Mouse (Mus musculus) CH12.LX (cell line): ENCODE measurements at regions not wholly inside any gene's neighbourhood (a gene's known extent, or its start where the extent isn't known, plus 50 kb on each side); places are given as distances from the start of the nearest gene placed in this dataset.

Source experiments
- DNase-seq: peaks from one replicate; pipeline ENCODE4 v3.0.0-alpha.2; 2013; ENCODE audit errors: extremely low read depth
- H3K27ac ChIP-seq: 2 replicates; pipeline ENCODE4 v1.5.1; 2012; ENCODE audit warnings: low read depth, mild to moderate bottlenecking, control low read depth, moderate library complexity; ENCODE audit not compliant: insufficient read depth
- H3K27me3 ChIP-seq: replicated peaks from 2 replicates; pipeline ENCODE3; 2012; ENCODE audit warnings: inconsistent platforms
- H3K36me3 ChIP-seq, 2 experiments: replicated peaks in 1 of 2; 2 replicates each; pipeline versions ENCODE3 to v1.6.1; 2012; ENCODE audit warnings: inconsistent platforms in 1 of 2, low read length in 1 of 2, mild to moderate bottlenecking in 1 of 2, mixed read lengths in 1 of 2, moderate library complexity in 1 of 2; ENCODE audit not compliant: control insufficient read depth in 1 of 2, insufficient read depth in 1 of 2
- H3K4me1 ChIP-seq, 2 experiments: 2 replicates each; pipeline ENCODE4 v1.6.1; 2012; ENCODE audit warnings: inconsistent platforms in 1 of 2, moderate library complexity in 1 of 2; ENCODE audit not compliant: insufficient read depth in 2 of 2, control insufficient read depth in 1 of 2
- H3K4me2 ChIP-seq: 2 replicates; pipeline ENCODE4 v1.6.1; 2012; ENCODE audit warnings: low read depth, mild to moderate bottlenecking, control low read depth; ENCODE audit not compliant: poor library complexity, insufficient read depth, severe bottlenecking
- H3K4me3 ChIP-seq, 3 experiments: fragments of 150-350 bp in 1 of 3; sonication (generic) in 1 of 3; replicated peaks in 1 of 3; 2 replicates each; pipeline versions ENCODE3 to v1.5.1; 2011 to 2012; ENCODE audit warnings: low read depth in 2 of 3, low read length in 2 of 3, mild to moderate bottlenecking in 2 of 3, moderate library complexity in 2 of 3, control low read depth in 1 of 3, improper control_type of control experiment in 1 of 3, inconsistent platforms in 1 of 3, mixed read lengths in 1 of 3; ENCODE audit not compliant: poor library complexity in 1 of 3
- H3K79me2 ChIP-seq: replicated peaks from 2 replicates; pipeline ENCODE4 v1.6.1; 2012; ENCODE audit warnings: mild to moderate bottlenecking, moderate library complexity; ENCODE audit not compliant: control insufficient read depth, poor library complexity, insufficient read depth, severe bottlenecking; ENCODE audit errors: extremely low read depth
- H3K9ac ChIP-seq: 2 replicates; pipeline ENCODE4 v1.6.1; 2012; ENCODE audit warnings: low read depth, mild to moderate bottlenecking, control low read depth, moderate library complexity; ENCODE audit not compliant: insufficient read depth
- H3K9me3 ChIP-seq: replicated peaks from 2 replicates; pipeline ENCODE3; 2012; ENCODE audit warnings: low read length, inconsistent platforms, mixed read lengths
- BHLHE40 ChIP-seq: IDR thresholded peaks from 2 replicates; pipeline ENCODE4 v1.6.1; 2011; ENCODE audit warnings: mild to moderate bottlenecking, low read depth, low read length, improper control_type of control experiment
- E2F4 ChIP-seq: IDR thresholded peaks from 2 replicates; pipeline ENCODE4 v1.6.1; 2011; ENCODE audit warnings: low read depth, low read length, improper control_type of control experiment; ENCODE audit not compliant: insufficient replicate concordance
- EP300 ChIP-seq: IDR thresholded peaks from 2 replicates; pipeline ENCODE4 v1.6.1; 2011; ENCODE audit warnings: low read length, improper control_type of control experiment
- ETS1 ChIP-seq: conservative IDR thresholded peaks from 2 replicates; pipeline ENCODE4 v1.6.1; 2012; ENCODE audit warnings: low read depth, mild to moderate bottlenecking, inconsistent platforms, low read length, improper control_type of control experiment, moderate library complexity
- JUN ChIP-seq: IDR thresholded peaks from 2 replicates; pipeline ENCODE4 v1.6.1; 2011; ENCODE audit warnings: low read depth, mild to moderate bottlenecking, low read length, improper control_type of control experiment, moderate library complexity; ENCODE audit not compliant: insufficient read depth
- MAZ ChIP-seq: IDR thresholded peaks from 2 replicates; pipeline ENCODE4 v1.6.1; 2012; ENCODE audit warnings: low read depth, mild to moderate bottlenecking, inconsistent platforms, low read length, improper control_type of control experiment, moderate library complexity
- MEF2A ChIP-seq: IDR thresholded peaks from 2 replicates; pipeline ENCODE4 v1.6.1; 2014; ENCODE audit warnings: low read depth, mild to moderate bottlenecking, inconsistent platforms, low read length, improper control_type of control experiment, borderline replicate concordance
- MXI1 ChIP-seq: IDR thresholded peaks from 2 replicates; pipeline ENCODE4 v1.6.1; 2011; ENCODE audit warnings: mild to moderate bottlenecking, low read depth, low read length, improper control_type of control experiment
- MYC ChIP-seq: IDR thresholded peaks from 2 replicates; pipeline ENCODE4 v1.6.1; 2011; ENCODE audit warnings: low read depth, mild to moderate bottlenecking, improper control_type of control experiment, low read length
- NELFE ChIP-seq: IDR thresholded peaks from 2 replicates; pipeline ENCODE4 v1.6.1; 2011; ENCODE audit warnings: low read depth, low read length, improper control_type of control experiment
- POLR2A ChIP-seq: IDR thresholded peaks from 2 replicates; pipeline ENCODE4 v1.6.1; 2011; ENCODE audit warnings: low read depth, mild to moderate bottlenecking, improper control_type of control experiment, low read length
- RAD21 ChIP-seq: IDR thresholded peaks from 2 replicates; pipeline ENCODE4 v1.6.1; 2011; ENCODE audit warnings: low read depth, mild to moderate bottlenecking, low read length, improper control_type of control experiment, moderate library complexity
- RCOR1 ChIP-seq: conservative IDR thresholded peaks from 2 replicates; pipeline ENCODE4 v1.6.1; 2012; ENCODE audit warnings: low read depth, mild to moderate bottlenecking, inconsistent platforms, low read length, improper control_type of control experiment
- SIN3A ChIP-seq: IDR thresholded peaks from 2 replicates; pipeline ENCODE4 v1.6.1; 2012; ENCODE audit warnings: low read length, improper control_type of control experiment, inconsistent platforms
- SMC3 ChIP-seq: IDR thresholded peaks from 2 replicates; pipeline ENCODE4 v1.6.1; 2011; ENCODE audit warnings: low read depth, low read length, improper control_type of control experiment
- TCF12 ChIP-seq: IDR thresholded peaks from 2 replicates; pipeline ENCODE4 v1.6.1; 2014; ENCODE audit warnings: low read depth, mild to moderate bottlenecking, inconsistent platforms, low read length, improper control_type of control experiment
- UBTF ChIP-seq: IDR thresholded peaks from 2 replicates; pipeline ENCODE4 v1.6.1; 2012; ENCODE audit warnings: low read depth, mild to moderate bottlenecking, inconsistent platforms, low read length, improper control_type of control experiment, moderate library complexity
- USF1 ChIP-seq: IDR thresholded peaks from 2 replicates; pipeline ENCODE4 v1.6.1; 2014; ENCODE audit warnings: low read depth, mild to moderate bottlenecking, inconsistent platforms, low read length, improper control_type of control experiment
- ZC3H11A ChIP-seq: IDR thresholded peaks from 2 replicates; pipeline ENCODE4 v1.6.1; 2012; ENCODE audit warnings: low read depth, mild to moderate bottlenecking, inconsistent platforms, low read length, improper control_type of control experiment
- ZKSCAN1 ChIP-seq: IDR thresholded peaks from 2 replicates; pipeline ENCODE4 v1.6.1; 2012; ENCODE audit warnings: low read depth, inconsistent platforms, low read length, improper control_type of control experiment, borderline replicate concordance
- ZMIZ1 ChIP-seq: IDR thresholded peaks from 2 replicates; pipeline ENCODE4 v1.6.1; 2012; ENCODE audit warnings: low read depth, mild to moderate bottlenecking, inconsistent platforms, low read length, improper control_type of control experiment
- ZNF384 ChIP-seq: IDR thresholded peaks from 2 replicates; pipeline ENCODE4 v1.6.1; 2012; ENCODE audit warnings: low read depth, low read length, improper control_type of control experiment, inconsistent platforms
- dilution Hi-C: fragments of 300-500 bp; cut with MboI; formaldehyde crosslinking; loops from 2 replicates; pipeline ENCODE4 v1.14.3; 2020; ENCODE audit warnings: low sequenced_read_pairs; ENCODE audit not compliant: extremely low pct_unique_long_range_greater_than_20kb, extremely low pct_ligation_motif_present
- in situ Hi-C: fragments of 300-500 bp; cut with MboI; formaldehyde crosslinking; loops from 3 replicates; pipeline ENCODE4 v1.14.3; 2019; ENCODE audit warnings: low sequenced_read_pairs, low pct_ligation_motif_present, low pct_unique_long_range_greater_than_20kb, mixed read lengths

DNA sequence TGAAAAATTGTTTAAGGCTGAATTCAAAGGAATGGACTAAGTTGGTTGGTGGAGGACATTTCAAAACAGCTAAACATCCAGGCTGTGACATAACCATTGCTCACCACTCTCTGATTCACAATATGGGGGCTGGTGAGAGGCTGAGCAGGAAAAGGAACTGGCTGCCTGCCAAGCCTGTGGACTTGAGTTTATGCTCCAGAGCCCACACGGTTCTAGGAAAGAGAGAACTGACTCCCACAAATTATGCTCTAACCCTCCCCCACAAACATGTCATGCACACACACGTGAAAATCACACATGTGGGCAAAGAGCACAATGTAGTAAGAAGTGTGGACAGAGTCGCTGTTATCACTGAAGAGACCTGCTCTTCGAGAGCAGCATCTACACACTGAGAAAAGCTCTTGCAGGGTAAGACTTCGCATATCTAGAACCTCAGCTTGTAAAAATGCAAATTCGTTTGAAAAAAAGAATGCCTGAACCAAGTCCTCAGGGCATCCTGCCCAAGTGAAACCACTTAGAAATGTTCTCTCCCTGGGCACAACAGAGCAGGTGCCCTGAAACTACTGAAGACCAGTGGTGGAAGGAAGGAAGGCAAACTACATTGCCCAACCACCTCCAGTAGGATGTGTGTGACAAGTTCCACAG, 118.9 kb upstream of the Qrfpr start:
- no peaks in the 10 kb centered on the region for H3K9me3 ChIP-seq
- no peaks in the 10 kb centered on the region for H3K27me3 ChIP-seq
- TF ChIP-seq BHLHE40 (peak; percentile 58), TCF12 (no peak), E2F4 (no peak), ZKSCAN1 (no peak), ZNF384 (peak; percentile 72), RAD21 (no peak)
- no peak overlapping the region for H3K9ac ChIP-seq
- H3K27ac ChIP-seq: no peak overlapping the region
- no peaks in the 10 kb centered on the region for H3K79me2 ChIP-seq
- DNase-seq: no peak
- in situ Hi-C loops (loop anchor here (25.0 kb wide), 1 partner anchor 654 kb away; no protein-coding TSS in a partner anchor), dilution Hi-C loops (no loop called here)
- no peaks in the 10 kb centered on the region for H3K36me3 ChIP-seq
- H3K4me1 ChIP-seq: peaks cover 6 to 12% of the 10 kb centered on the region in 2 experiments
- no peak overlapping the region for H3K4me3 ChIP-seq
- peak overlapping the region; percentile 51; the same call in 1 of the 2 replicates for H3K4me2 ChIP-seq

DNA sequence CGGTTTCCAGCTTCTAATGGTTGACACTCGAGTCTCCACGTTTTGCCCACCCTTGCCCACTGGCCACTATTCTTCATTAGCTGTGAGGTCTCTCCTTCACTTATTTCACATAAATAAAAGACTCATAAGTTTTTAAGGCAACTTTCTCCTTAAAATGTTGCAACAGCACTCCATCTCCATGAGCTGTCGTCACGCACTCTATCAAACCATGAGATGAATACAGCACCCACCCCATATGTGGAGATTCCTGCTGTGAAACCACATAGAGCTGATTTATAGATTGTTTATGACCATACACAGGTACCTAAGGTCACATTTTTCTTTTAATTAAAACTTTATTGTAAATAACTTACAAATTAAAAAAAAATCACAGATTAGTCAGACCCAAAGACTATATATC, 117.5 kb upstream of the Qrfpr start:
- H3K4me3 ChIP-seq: no peak overlapping the region
- no peak for TF ChIP-seq SMC3
- no peak for TF ChIP-seq BHLHE40
- no peak for TF ChIP-seq RCOR1
- TF ChIP-seq MEF2A: no peak
- TF ChIP-seq UBTF: no peak
- no peak for TF ChIP-seq ZC3H11A
- no peak for TF ChIP-seq MAZ
- no peak for TF ChIP-seq USF1
- TF ChIP-seq NELFE: no peak
- TF ChIP-seq SIN3A: no peak
- TF ChIP-seq ZNF384: no peak
- TF ChIP-seq ETS1: no peak
- no peak for TF ChIP-seq MXI1
- TF ChIP-seq JUN: no peak
- no peak for TF ChIP-seq ZMIZ1
- no peak for TF ChIP-seq MYC
- TF ChIP-seq POLR2A: no peak
- TF ChIP-seq EP300: no peak
- TF ChIP-seq, all 38 proteins: peak for 0
- in situ Hi-C loops: loop anchor here (25.0 kb wide), 1 partner anchor 652 kb away; no protein-coding TSS in a partner anchor
- Histone ChIP-seq H3K27me3 (no peaks in the 10 kb centered on the region), H3K79me2 (no peaks in the 10 kb centered on the region), H3K27ac (no peak overlapping the region), H3K9ac (no peak overlapping the region), H3K9me3 (no peaks in the 10 kb centered on the region), H3K4me2 (no peak overlapping the region), H3K36me3 (no peaks in the 10 kb centered on the region), H3K4me1 (peaks cover 6 to 12% of the 10 kb centered on the region in 2 experiments)
- no peak for DNase-seq
- dilution Hi-C loops: no loop called here
